Mouse (Mus musculus) cerebellum, adult 2 months (tissue): ENCODE data around the gene Pgm5. TPM values are rescaled to one million over a fixed set of nuclear protein-coding genes. Genes with fewer than 3 reads are reported as not detected.

ENCODE experiments used
- DNase-seq, 2 experiments: peaks; one replicate each; pipeline ENCODE4 v3.0.0; 2021
- H3K27ac ChIP-seq: fragments of 200-500 bp; 2 replicates; pipeline ENCODE4 v1.5.1; 2012; ENCODE audit warnings: low read length, control low read depth, inconsistent platforms; ENCODE audit not compliant: insufficient read depth
- H3K27me3 ChIP-seq: fragments of 200-500 bp; 2 replicates; pipeline ENCODE4 v1.6.1; 2012; ENCODE audit warnings: inconsistent platforms, mild to moderate bottlenecking, low read length, moderate library complexity; ENCODE audit not compliant: control insufficient read depth, insufficient read depth
- H3K4me1 ChIP-seq: fragments of 200-500 bp; 2 replicates; pipeline ENCODE4 v1.6.1; 2011; ENCODE audit warnings: low read length; ENCODE audit not compliant: control insufficient read depth, insufficient read depth
- H3K4me3 ChIP-seq: fragments of 200-500 bp; replicated peaks from 2 replicates; pipeline ENCODE3; 2011; ENCODE audit warnings: mild to moderate bottlenecking, low read depth, low read length, control low read depth; ENCODE audit not compliant: insufficient read depth
- CTCF ChIP-seq: fragments of 200-500 bp; IDR thresholded peaks from 2 replicates; pipeline ENCODE4 v1.5.1; 2011; ENCODE audit warnings: low read depth, mild to moderate bottlenecking, control low read depth, low read length, moderate library complexity, borderline replicate concordance; ENCODE audit not compliant: insufficient read depth
- POLR2A ChIP-seq: fragments of 200-500 bp; IDR thresholded peaks from 2 replicates; pipeline ENCODE4 v1.6.1; 2011; ENCODE audit warnings: low read length, control low read depth, borderline replicate concordance; ENCODE audit not compliant: insufficient read depth
- WGBS: fragments of 180-500 bp; shearing (Covaris S2); methylation state at CpG from one replicate; pipeline ENCODE4 v1.1.7; 2018; 5-methylcytosine and 5-hydroxymethylcytosine counted together
- polyA plus RNA-seq: library from polyadenylated mRNA; depleted of rRNA; stranded (reverse); fragments of >200 nt; gene quantifications from 2 replicates; pipeline ENCODE4 v1.2.3, GENCODE M21; 2012

The Pgm5 gene
- polyA plus RNA-seq, 1 experiment: 3.8 TPM

- Histone ChIP-seq H3K4me3 (no peak overlapping the region), H3K27ac (no peak overlapping the region), H3K27me3 (no peaks in the 10 kb centered on the region), H3K4me1 (no peaks in the 10 kb centered on the region)
- 5% methylated on average over 5 of the region's 5 CpGs for WGBS
- no peak for DNase-seq
- TF ChIP-seq POLR2A (no peak), CTCF (no peak)
Observed at GRCm38 (mm10) chr19:24730661-24731060, 131.0 kb downstream of the Pgm5 start.

DNA sequence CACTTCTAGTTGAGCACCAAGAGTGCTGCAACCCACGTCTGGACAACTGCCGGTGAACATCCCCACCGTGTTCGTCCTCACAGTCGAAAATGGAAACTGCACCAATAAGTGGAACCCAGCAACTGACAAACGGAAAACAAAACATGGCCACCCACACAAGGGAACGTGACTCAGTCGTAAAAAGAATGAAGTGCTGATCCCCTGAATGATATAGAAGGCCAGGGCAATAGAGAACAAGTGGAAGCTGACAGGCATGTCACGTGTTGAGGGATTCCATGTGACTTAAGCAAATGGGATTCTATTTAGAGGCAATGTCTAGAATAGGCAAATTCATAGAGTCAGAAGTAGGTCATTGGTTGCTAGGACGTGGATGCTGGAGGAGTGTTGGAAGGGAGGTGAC, 137.3 kb downstream of the Pgm5 start:
- Histone ChIP-seq H3K4me1 (no peaks in the 10 kb centered on the region), H3K27ac (no peak overlapping the region), H3K4me3 (no peak overlapping the region), H3K27me3 (no peaks in the 10 kb centered on the region)
- WGBS: 89% methylated on average over 10 of the region's 10 CpGs
- TF ChIP-seq CTCF (no peak), POLR2A (no peak)
- no peak for DNase-seq

GRCm38 (mm10) chr19:24720448-24720847, 141.2 kb downstream of the Pgm5 start:
- Histone ChIP-seq H3K4me3 (no peak overlapping the region), H3K27ac (no peak overlapping the region), H3K4me1 (no peaks in the 10 kb centered on the region), H3K27me3 (no peaks in the 10 kb centered on the region)
- DNase-seq: no peak
- TF ChIP-seq POLR2A (no peak), CTCF (no peak)

GRCm38 (mm10) chr19:24719504-24719903, 142.2 kb downstream of the Pgm5 start:
- H3K27ac ChIP-seq: no peak overlapping the region
- 29% methylated on average over 4 of the region's 4 CpGs for WGBS
- H3K4me3 ChIP-seq: no peak overlapping the region
- no peaks in the 10 kb centered on the region for H3K27me3 ChIP-seq
- DNase-seq: no peak
- no peak for TF ChIP-seq CTCF
- no peak for TF ChIP-seq POLR2A
- H3K4me1 ChIP-seq: no peaks in the 10 kb centered on the region

- WGBS: 43% methylated on average over 1 of the region's 1 CpGs
- no peak for TF ChIP-seq CTCF
- TF ChIP-seq POLR2A: no peak
- H3K4me1 ChIP-seq: no peaks in the 10 kb centered on the region
- no peak overlapping the region for H3K27ac ChIP-seq
- DNase-seq: no peak
- H3K27me3 ChIP-seq: no peaks in the 10 kb centered on the region
- H3K4me3 ChIP-seq: no peak overlapping the region
Observed at GRCm38 (mm10) chr19:24718021-24718420, 143.6 kb downstream of the Pgm5 start.

GRCm38 (mm10) chr19:24716303-24717097, 145.2 kb downstream of the Pgm5 start:
- no peak overlapping the region for H3K4me3 ChIP-seq
- TF ChIP-seq POLR2A (no peak), CTCF (no peak)
- DNase-seq: no peak
- H3K4me1 ChIP-seq: no peaks in the 10 kb centered on the region
- H3K27ac ChIP-seq: no peak overlapping the region
- WGBS: 47% methylated on average over 7 of the region's 7 CpGs
- H3K27me3 ChIP-seq: no peaks in the 10 kb centered on the region

DNA sequence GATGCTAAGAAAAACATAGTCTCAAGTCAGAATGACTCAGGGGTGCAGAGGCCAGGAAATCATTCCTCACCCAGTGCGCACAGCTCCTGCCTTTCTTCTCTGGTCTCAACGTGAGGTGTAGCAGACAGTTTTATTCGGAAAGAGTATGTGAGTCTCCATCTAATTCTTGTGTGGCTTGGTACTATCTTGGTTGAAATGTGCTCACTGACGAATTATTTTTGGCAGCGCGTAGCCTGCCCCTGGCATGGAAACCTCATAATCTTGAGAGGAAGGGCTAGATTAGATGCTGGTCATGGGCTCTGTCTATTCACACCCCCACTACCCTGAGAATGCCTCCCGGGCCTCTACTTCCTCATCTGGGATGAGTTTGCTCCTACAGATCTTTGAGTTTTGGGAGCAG, 153.6 kb downstream of the Pgm5 start:
- H3K27me3 ChIP-seq: no peaks in the 10 kb centered on the region
- H3K4me1 ChIP-seq: no peaks in the 10 kb centered on the region
- 72% methylated on average over 7 of the region's 7 CpGs for WGBS
- TF ChIP-seq POLR2A (no peak), CTCF (no peak)
- no peak overlapping the region for H3K27ac ChIP-seq
- no peak overlapping the region for H3K4me3 ChIP-seq
- DNase-seq: no peak
